Mouse (Mus musculus): ENCODE measurements around the gene Chek2. TPM values are rescaled to one million over a fixed set of nuclear protein-coding genes. Genes with fewer than 3 reads are reported as not detected.

Gene Chek2
- 10.5 TPM for polyA plus RNA-seq (2017; shearing (Covaris generic))

GRCm38 (mm10) chr5:110839678-110840365 lies at the start of gene Chek2, which contains the start of gene Hscb:
Gene Chek2 (plus strand): TSS chr5:110839979.
Gene Hscb (minus strand): TSS chr5:110839777.

GRCm38 (mm10) chr5:110809667-110810325 lies 30.0 kb upstream of the Chek2 start, which contains the start of gene Ulk1:
Gene Ulk1 (minus strand): TSS chr5:110810097.

GRCm38 (mm10) chr5:110879584-110880374 lies 40.0 kb downstream of the Chek2 start, which contains the start of gene Ttc28:
Gene Ttc28 (plus strand): TSS chr5:110879803.

Other genes starting within 250 kb of the Chek2 start
- 82.5 TPM for gene Noc4l, start 186.6 kb upstream of the Chek2 start, polyA plus RNA-seq (2017; shearing (Covaris generic))
- 13.3 TPM for gene Ddx51, start 186.5 kb upstream of the Chek2 start, polyA plus RNA-seq (2017; shearing (Covaris generic))
- 54.1 TPM for gene Ep400, start 69.3 kb upstream of the Chek2 start, polyA plus RNA-seq (2017; shearing (Covaris generic))
- 33.3 TPM for gene Pus1, start 59.3 kb upstream of the Chek2 start, polyA plus RNA-seq (2017; shearing (Covaris generic))
- 7.9 TPM for gene Ulk1, start 29.9 kb upstream of the Chek2 start, polyA plus RNA-seq (2017; shearing (Covaris generic))
- gene Hscb, start 202 bp upstream of the Chek2 start, polyA plus RNA-seq (2017; shearing (Covaris generic)), result 33.4 TPM
- gene Ttc28, start 39.8 kb downstream of the Chek2 start, polyA plus RNA-seq (2017; shearing (Covaris generic)), result 3.6 TPM